Mouse (Mus musculus): ENCODE results near the gene Rock2. TPM values are rescaled to one million over a fixed set of nuclear protein-coding genes. Genes with fewer than 3 reads are reported as not detected.

Gene Rock2
- 10 to 100 TPM; 78.1 to 93.7 TPM for total RNA-seq (2021)
- long read RNA-seq, experiment 1, partial matches to known transcripts = 10 of 18 reads
- long read RNA-seq, experiment 1, other reads (novel, unspliced or antisense) = 8 of 18 reads
- long read RNA-seq, experiment 2, partial matches to known transcripts = 3 of 5 reads
- long read RNA-seq, experiment 2, other reads (novel, unspliced or antisense) = 2 of 5 reads

DNA sequence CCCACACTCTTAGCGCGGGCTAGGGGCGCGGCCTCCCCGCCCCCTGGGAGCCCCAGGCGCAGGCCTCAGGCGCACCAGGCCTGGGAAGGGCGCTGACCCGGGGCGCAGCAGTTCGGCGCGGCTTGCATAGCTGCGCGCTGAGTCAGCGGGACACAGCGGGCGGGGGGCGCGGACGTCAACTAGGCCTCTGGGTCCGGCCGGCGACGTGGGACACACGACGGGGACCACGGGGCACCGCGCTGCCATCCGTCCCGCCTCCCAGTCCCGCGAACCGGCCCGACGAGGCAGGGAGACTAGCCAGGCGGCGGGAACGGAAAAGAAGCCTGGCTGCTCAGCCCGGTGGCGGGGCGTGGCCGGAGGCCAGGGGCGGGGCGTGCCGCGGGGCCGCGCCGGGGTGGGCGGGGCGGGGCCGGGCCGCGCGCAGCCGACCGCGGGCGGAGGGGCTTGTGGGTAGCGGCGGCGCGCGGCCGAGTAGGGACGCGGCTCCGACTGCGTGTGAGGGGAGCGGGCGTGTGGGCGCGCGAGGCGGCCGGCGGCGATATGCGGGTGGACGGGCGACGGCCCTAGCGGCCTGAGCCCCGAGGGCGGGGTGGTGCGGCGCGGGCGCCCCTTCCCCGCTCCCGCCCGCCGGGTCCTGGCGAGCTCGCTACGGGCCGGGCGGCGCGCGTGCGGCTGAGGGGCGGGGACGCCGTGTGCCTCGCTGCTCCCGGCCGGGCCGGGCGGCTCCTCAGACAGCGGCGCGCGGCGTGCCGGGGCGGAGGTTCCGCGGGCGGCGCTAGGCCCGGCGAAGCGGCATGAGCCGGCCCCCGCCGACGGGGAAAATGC, at the start of gene Rock2:
Gene Rock2, plus strand, starts transcription at position 500 of the 825 bp plus-strand sequence.
- DNase-seq = peak; percentile 90 to 93

DNA sequence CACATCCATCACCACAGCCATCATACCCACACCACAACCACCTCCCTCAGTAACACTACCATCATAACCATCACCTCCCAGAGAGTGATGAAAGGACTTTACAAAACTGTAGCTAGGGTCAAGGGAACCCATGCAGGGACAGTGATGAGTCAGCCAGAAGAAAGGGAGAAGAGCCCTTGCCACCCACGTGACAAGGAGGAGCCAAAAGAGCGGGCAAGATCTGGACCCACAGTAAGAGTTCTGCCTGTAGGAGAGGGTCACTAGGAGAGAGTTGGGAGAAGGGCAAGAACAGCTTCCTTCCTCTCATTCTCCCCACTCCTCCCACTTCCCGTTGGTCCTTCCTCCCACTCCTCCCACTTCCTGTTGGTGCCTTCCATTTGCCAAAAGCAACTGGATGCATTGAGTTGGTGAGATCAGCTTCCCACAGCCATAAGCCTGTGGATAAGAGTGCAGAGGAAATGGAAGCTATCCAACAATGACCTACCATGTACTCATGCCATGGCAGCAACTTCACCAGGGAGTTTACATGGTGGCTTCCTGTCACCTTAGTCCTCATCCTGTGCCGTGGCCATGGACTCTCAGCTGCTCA, 47.4 kb upstream of the Rock2 start:
- peak in 1 of 2 experiments; percentile 39 for DNase-seq

DNA sequence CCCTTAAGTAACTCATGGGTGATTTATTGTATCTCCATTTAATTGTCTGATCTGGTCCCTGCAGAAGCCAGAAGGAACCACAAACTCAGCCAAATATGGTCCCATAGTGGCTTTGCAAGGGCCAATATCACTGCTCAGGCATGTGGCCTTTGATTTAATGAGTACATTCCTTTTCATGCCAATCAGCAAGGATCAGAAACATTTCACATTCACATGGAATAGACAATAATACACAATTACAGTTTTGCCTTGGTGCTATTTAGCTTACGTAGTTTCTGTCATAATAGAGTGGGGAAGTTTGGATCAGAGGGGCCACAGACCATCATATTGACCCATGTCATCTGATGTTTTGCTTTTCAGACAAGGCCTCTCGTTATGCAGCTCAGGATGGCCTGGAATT, 46.2 kb upstream of the Rock2 start:
- DNase-seq = no peak

DNA sequence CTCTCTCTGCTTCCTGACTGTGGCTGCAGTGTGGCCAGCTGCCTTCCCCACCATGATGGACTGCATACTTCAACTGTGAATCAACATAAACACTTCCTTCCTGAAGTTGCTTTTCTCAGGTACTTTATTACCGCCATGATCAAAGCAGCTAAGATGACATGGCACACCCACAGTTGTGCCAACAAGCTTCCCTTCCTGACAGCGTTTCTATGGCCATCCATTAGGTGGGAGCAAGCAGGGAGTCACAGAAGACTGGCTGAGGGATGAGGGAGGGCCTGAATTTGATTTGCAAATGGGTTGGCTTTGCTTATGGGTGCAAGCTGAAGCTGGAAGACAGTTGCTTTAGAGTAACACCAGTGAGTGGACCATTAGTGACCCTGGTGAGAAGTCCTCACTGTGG, 44.9 kb upstream of the Rock2 start:
- no peak for DNase-seq

DNA sequence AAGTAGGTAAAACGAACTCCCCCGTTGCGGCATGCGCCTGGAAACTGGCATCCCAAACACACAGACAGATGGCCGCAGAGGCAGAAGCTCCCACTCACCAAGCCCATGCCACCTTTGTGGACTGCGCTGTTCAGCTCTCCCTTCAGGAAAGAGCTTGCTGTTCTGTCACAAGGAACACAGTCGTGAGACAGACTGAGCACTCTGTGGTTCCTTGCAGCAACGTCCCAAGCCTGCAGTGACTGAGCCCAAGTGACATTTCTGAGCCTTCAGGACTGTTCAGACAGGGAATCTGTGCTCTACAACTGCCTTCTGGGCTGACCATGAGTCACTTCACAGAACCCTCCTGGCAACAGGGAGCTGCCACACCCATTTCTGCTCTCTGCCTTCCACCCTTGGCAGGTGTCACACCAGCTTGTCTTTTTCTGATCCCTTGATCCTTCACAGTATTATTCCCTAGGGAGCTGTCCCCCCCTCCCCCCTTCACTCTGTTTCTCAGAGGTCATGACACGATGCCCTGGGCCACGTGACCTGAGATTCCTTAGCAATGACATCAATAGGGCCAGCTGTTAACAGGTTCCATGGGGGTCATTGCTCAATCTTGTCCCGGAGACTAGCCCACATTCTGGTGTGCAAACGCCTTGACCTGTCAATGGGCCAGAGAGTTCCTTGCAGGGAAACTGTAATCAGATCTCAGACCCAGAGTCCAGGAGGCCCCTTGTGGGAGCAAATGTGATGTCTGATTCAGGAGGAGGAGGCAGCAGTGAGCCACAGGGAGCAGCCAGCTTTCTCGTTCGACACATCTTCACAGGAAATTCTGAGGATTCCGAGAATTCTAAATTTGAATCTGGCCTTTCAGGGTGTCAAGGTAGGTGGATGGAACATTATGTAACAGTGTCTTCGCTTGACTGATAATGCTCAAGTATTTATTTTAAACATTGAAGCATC, 44.0 kb upstream of the Rock2 start:
- DNase-seq = peak; percentile 50 to 62

DNA sequence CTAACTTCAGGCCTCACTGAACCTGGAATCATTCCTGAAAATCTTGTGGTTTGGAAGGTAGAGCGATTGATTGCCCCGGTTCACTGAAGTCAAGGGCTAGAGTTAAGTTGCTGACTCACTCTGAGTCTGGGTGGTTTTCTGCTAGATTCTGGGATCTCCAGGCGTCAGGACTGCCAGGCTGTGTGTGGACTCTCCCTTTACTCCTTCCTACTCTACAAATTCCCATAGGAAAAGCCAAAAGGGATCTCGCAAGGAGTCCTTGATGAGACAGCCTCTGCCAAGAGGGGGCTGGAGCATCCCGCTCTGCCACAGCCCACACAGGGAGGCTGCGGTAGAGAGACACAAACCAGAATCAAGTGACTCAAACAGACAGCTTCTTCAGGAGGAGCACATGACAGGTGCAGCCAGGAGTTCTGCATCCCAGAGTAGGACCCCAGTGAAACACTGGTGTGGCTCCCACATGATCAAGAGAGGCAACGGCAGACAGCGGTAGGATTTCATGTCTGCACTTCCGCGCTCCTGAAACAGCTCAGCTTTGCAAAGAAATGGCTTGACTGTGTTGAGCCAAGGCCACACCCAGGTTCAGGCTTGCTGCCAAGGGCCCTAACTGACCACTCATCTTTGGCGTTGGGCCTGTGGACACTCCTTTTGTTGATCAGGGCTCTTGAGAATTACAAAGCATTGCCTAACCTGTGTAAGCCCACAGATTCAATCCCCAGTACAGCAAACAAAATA, 41.1 kb upstream of the Rock2 start:
- peak; percentile 92 for DNase-seq

DNA sequence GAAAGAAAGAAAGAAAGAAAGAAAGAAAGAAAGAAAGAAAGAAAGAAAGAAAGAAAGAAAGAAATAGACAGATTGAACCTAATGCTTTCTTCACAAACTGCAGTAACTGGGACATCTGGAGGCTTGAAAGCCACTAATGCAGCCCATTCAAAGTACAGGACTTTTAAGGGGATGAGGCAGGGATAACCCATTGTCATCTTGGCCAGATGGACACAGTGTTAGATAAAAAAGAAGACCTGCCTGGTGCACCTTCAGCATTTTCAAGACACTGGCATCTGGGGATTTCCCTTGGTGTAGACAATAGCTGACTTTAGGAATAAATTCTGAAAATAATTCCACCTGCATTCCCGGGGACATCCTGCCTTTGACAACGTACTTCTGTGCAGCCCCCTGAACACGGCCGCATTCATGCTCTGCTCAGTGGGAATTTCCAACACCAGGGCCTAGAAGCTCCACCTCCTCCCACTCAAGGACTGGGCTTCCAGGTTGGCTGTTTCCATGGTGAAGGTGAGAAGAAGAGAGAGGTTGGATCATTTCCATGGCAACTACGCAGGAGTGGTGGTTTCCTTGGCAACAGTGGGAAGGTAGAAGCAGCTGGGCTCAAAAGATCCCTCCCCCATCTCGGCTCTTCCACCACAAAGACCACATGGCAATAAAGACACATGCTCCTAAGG, 38.9 kb upstream of the Rock2 start:
- no peak for DNase-seq

DNA sequence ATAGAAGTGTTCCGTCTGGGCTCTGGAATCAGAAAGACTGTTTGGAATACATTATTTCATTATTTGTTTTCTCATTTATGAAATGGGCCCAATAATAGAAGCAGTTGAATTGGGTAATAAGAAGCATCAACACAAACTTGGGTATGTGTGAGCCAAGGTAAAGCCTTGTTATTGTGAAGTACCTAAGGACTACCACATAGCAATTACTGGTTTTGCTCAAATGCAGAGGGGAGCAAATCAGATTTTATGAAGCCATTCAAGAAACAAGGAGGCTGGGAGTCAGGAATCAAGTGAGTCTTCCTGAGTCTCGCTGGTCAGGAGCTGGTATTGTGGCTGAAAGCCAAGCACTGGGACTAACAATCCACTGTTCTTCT, 38.4 kb upstream of the Rock2 start:
- DNase-seq = no peak

DNA sequence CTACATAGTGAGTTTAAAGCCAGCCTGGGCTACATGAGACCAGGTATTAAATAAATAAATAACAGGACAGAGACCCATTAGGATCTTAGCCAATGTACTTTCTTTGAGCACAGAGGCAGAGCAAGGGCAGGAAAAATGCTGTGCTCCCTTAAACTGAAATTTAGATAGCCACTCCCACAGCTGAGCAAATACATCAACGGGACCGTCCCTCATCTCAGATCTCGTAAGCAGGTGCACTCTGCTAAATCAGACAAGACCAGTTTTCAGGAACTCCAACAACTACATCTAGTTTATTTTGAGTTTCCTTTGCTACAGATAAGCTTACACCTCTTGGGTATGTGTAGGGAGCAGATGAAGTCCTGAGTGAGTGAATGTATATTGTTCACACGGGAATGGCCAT, 36.6 kb upstream of the Rock2 start:
- DNase-seq = no peak

DNA sequence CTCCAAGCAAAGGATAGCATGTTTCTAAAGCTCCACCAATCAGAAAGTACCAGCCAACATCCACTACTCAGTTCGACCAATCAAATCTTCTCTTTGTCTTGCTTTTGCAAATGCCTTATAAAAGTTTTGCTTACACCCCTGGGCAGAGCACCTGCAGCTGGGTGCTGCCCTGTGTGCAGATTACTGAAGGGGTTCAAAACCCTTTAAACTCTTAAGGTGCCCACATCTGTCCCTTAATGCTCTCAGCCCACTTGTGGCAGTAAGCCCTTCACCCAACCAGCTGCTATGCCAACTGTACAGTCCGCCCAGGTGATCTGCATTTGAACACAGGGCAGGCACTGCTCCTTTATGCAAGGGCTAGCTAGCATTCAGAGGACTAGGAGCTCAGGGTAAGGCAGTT, 34.9 kb upstream of the Rock2 start:
- DNase-seq = no peak

DNA sequence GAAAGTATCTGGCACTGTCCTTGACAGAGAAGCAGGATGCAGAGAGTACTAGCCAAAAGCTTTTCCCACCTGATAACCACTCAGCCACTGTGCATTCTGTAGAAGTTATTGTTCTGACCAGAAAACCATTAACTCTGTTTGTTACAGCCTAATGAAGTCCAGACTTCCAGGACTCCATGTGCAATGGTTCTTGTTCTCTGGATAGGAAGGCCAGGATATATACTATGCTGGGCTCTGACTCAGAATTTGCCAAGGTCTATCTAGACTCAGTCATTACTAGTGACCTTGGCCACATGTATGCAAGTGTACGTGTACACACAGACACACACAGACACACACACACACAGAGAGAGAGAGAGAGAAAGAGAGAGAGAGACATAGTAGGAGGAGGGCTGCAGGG, 34.2 kb upstream of the Rock2 start:
- no peak for DNase-seq

DNA sequence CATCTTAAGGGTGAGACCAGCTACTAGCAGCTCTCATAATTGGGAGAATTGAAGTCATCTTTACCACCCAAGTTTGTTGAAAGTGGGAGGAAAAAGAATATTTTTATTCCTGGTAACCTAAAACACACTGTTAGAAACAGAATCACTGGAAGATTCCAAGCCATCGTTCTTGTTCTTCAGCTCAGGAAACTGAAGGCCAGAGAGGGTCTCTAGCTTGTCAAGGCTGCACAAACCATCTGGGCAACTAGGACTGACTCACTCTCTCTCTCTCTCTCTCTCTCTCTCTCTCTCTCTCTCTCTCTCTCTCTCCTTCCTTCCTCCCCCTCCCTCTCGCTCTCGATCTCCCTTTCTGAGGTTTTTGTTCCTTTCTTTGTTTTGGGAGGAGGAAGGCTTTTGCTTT, 33.7 kb upstream of the Rock2 start:
- no peak for DNase-seq

DNA sequence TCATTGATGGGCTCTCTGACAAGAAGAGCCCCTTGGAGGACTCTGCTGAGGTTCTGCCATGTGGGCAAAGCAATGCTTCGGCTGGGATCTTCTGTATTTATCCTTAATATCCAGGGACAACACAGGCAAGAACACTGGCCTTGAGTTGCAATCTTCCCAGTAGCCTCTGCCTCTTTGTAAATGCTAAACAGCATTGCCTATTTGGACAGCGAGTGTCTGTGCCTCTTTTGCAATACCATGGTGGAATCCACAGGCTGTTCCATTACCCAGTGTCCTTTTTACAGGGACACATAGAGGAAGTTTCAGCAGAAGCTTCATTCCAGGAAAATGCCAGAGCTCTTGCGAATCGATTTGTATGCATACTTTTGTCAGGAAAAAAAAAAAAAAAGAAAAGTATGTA, 30.2 kb upstream of the Rock2 start:
- DNase-seq = peak in 1 of 2 experiments; percentile 37

DNA sequence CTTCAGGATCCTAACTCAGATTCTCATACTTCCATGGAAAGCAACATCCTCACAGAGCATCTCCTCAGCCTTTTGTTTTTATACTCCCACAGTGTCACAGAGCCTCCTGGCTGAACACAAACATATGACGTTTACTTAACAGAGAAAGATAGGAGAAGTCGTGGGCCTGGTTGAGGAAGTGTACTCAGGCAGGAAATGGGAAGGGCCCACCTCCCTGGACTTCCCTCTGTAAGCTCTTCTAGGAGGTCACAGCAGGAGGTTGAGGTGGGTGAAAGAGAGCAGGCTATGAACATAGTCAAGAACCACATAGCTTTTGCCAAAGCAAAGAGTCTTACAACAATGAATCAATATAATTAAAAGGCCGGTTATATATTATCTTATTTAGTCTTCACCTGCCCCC, 28.8 kb upstream of the Rock2 start:
- no peak for DNase-seq

DNA sequence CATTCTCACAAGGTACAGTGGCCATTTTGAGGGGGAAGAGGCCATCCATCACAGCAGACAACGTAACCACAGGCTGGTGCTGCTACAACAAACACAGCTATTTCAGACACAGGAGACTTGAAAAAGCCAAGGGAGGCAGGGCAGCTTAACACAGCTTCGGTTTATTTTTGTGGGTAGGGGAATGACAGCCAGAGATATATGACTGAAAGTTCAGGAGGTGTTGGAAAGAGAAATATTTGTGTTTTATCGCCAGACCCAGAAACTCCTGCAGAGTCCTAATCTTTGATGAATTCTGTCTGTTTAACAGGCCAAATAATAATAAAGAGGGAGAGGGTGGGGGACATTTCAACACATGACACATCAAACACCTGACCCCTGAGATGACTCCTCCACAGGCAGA, 28.2 kb upstream of the Rock2 start:
- no peak for DNase-seq

DNA sequence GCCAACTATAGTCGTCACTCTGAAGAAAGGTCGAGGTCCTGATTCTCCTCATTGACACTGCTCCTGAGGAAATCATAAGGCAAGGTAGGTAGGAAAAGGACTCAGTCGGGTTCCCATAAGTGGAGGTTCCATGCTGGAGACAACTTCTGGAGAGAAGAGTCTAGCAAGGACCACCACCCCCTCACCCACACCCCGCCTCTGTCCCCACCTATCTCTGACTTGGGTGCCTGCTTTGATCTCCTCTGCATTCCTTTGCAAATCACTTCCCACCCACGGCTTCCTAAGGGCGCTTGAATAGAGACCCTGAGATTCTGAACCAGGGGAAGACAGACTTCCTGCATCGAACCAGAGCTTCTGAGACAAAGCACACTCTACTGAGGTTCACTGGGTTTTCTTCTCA, 27.4 kb upstream of the Rock2 start:
- no peak for DNase-seq

DNA sequence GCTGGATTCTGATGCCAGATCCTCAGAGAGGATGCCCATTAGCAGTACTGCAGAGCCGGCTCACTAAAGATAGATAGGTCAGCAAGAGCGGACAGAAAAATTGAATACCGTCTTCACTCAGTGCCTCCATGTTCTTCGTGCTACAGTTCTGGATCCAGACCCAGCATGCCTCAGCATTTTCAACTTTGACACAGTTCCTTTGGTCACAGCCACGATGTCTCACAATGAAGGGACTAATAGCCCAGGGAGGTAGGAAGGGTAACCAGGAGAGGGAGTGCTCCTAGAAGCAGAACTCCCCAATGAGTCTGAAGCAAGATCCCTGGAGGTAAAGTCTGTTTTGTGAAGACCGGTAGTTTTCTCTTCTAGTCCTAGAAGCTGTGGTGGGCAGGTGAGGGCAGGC, 26.1 kb upstream of the Rock2 start:
- DNase-seq = no peak

DNA sequence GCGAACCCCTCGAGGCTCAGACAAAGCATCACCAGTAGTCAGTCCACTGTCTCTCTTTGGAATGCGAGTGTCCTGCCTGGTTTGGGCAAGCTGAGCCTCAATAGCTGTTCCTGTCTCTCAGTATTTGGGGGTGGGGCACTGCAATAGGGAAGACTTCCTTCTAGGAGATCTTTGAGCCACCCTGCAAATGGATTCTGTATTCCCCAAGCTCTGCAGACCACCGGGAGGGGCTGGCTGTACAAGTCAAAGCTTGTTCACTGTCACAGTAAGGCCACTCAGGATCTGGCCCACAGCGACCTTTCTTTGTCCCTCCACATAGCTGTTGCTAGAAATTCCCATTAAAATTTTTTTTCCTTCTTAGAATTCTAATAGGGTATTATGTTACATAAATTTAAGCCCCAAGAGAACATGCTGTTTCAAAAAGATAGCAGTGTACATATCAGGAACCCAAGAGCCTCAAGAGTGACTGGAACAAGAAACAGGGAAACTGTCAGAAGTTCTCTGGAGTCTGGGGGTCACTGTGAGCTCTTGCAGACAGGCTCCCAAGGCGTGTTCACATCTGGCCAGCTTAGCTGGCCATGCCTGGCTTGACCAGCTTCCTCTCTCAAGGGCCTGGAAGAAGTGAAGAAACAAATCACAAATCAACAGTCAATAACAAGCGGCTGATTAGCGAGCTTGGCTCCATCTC, 25.5 kb upstream of the Rock2 start:
- DNase-seq = no peak

DNA sequence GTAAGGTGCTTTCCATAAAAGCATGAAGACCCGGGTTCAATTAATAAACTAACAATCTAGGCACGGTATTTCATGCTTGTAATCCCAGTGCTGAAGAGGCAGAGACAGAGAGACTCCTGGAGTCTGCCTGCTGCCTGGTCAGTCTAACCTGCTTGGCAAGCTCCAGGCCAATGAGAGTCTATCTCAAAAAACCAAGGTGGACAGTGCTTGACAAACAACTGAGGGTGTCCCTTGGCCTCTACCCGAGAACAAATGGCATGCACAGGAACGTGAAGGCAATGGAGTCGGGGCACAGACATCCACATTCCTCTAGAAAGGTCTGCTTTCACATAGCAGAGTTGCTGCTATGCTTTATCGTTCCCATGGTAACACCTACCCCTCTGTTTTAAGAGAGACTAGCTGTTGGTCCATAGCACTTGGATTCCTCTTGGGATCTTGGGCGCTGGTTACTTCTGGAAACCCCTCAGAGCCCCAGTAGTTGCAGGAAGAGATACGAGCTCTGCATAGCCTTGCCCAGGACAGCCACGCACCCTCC, 24.8 kb upstream of the Rock2 start:
- no peak for DNase-seq

DNA sequence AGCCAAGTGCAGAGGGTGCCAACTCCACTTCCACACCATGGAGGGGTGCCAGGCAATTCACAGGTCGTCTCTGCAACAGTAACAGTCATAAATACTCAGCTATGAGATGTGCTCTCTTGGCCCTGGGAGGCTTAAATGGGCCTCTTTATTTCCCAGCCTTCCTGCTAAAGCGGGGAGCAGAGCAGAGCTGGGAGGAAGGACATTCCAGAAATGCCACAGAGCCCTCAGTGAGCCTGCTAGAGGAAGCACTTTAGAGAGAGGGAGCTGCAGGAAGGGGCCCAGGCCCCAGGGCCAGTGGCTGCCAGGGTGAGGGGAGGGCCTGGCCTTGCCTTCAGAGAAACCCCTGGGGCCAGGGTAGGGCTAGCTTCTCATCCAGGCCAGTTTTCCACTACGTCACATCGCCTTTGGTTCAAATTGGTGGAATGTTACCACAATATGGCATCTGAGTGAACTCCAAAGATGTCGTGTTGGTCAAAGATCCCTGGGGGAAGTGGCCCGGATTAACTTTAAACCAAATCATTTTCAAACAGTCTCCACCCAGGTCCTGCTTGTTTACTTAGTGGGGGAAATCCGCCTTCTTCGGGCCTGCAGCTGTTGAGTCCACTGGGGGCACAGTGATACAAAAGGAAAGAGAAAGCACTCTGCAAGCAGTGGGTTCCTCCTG, 24.2 kb upstream of the Rock2 start:
- DNase-seq = peak; percentile 73 to 74
